Mouse (Mus musculus): Measurements from ENCODE around the gene Tmc8. TPM values are rescaled to one million over a fixed set of nuclear protein-coding genes. Genes with fewer than 3 reads are reported as not detected.
"Not testable (repeated sequence)": the region's sequence is repeated elsewhere in the genome, so short reads cannot be mapped to it uniquely, and the experiment has no call there.

Tmc8 gene
- polyA plus RNA-seq, 1 experiment from 2014 or later = 4.0 TPM

DNA sequence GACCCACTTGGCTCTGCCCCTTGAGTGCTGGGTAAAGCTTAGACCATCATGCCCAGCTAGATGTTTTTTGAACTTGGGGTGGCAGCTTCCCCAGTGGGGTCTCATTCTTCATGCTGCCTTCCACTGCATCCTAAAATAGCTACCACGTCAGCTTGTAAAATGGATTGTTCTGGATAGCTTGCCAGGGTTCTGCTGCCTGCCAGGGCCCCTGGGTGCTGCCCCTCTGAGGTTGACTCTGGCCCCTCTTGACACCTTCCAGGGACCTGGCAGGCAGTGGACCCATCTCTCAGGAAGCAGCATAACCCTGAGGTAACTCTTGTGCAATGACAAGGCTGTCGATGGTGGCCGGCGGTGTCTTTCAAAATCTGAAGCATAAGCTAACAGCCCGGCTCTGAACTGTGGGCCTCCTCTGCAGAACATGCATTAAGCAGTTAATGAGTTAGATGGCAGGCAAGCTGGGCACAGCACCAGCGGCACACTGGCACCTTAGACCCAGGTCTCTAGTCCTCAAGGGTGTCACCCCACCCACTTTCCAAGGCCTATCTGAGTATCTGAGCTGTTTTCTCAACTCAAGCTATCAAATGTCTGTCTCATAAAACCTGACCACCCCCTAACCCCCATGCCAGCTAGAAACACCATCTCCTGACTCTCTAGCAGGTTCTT, 33.0 kb downstream of the Tmc8 start:
- H3K9me3 ChIP-seq (replicated peaks) = no peaks in the 10 kb centered on the region
- no peak overlapping the region for H3K4me2 ChIP-seq
- no peaks in the 10 kb centered on the region for H3K27me3 ChIP-seq (replicated peaks)
- no peak overlapping the region for H3K27ac ChIP-seq (ENCODE audit: poor library complexity, severe bottlenecking)
- no peak overlapping the region for H3K4me3 ChIP-seq
- WGBS = 88% methylated on average over 6 of the region's 6 CpGs
- H3K4me1 ChIP-seq (replicated peaks) = peaks cover 45% of the 10 kb centered on the region
- no peak overlapping the region for H3K9ac ChIP-seq
- no peak for ATAC-seq (ENCODE audit: insufficient number of reproducible peaks, low FRiP score)
- peaks cover 80% of the 10 kb centered on the region for H3K36me3 ChIP-seq

- Histone ChIP-seq H3K36me3 (peaks cover 91% of the 10 kb centered on the region), H3K4me1 (replicated peaks) (peaks cover 42% of the 10 kb centered on the region)
- not testable (repeated sequence) for H3K27ac ChIP-seq (ENCODE audit: poor library complexity, severe bottlenecking); H3K9me3 ChIP-seq (replicated peaks); H3K27me3 ChIP-seq (replicated peaks); H3K9ac ChIP-seq; H3K4me2 ChIP-seq; H3K4me3 ChIP-seq; ATAC-seq (ENCODE audit: insufficient number of reproducible peaks, low FRiP score)
- WGBS = 77% methylated on average over 9 of the region's 9 CpGs
These were observed 34.0 kb downstream of the Tmc8 start for GRCm38 (mm10) chr11:117815850-117816249.

GRCm38 (mm10) chr11:117816389-117816996, 34.6 kb downstream of the Tmc8 start:
- 91% methylated on average over 13 of the region's 13 CpGs for WGBS
- Histone ChIP-seq H3K9me3 (replicated peaks) (no peaks in the 10 kb centered on the region), H3K4me1 (replicated peaks) (peaks cover 36% of the 10 kb centered on the region)

GRCm38 (mm10) chr11:117819095-117819494, 37.2 kb downstream of the Tmc8 start:
- Histone ChIP-seq H3K36me3 (peaks cover 96% of the 10 kb centered on the region), H3K4me3 (no peak overlapping the region), H3K4me2 (no peak overlapping the region), H3K9ac (peak overlapping the region; percentile 9; the same call in 1 of the 2 replicates), H3K4me1 (replicated peaks) (peaks cover 49% of the 10 kb centered on the region), H3K27me3 (replicated peaks) (no peaks in the 10 kb centered on the region), H3K27ac (ENCODE audit: poor library complexity, severe bottlenecking) (peak overlapping the region; percentile 40; the same call in 1 of the 2 replicates), H3K9me3 (replicated peaks) (no peaks in the 10 kb centered on the region)
- ATAC-seq (ENCODE audit: insufficient number of reproducible peaks, low FRiP score) = no peak
- 68% methylated on average over 8 of the region's 8 CpGs for WGBS

More at GRCm38 (mm10) chr11:117816389-117816996, 34.6 kb downstream of the Tmc8 start:
- no peak overlapping the region for H3K9ac ChIP-seq
- H3K27ac ChIP-seq (ENCODE audit: poor library complexity, severe bottlenecking) = no peak overlapping the region
- H3K27me3 ChIP-seq (replicated peaks) = no peaks in the 10 kb centered on the region
- no peak for ATAC-seq (ENCODE audit: insufficient number of reproducible peaks, low FRiP score)
- H3K36me3 ChIP-seq = peaks cover 97% of the 10 kb centered on the region
- H3K4me3 ChIP-seq = no peak overlapping the region
- H3K4me2 ChIP-seq = no peak overlapping the region

- WGBS = 90% methylated on average over 7 of the region's 7 CpGs
- H3K36me3 ChIP-seq = peaks cover 85% of the 10 kb centered on the region
- no peaks in the 10 kb centered on the region for H3K9me3 ChIP-seq (replicated peaks)
- H3K27me3 ChIP-seq (replicated peaks) = no peaks in the 10 kb centered on the region
- 0 out of 2 replicates have a peak overlapping the region, but pooled peaks have one; percentile 21 for H3K27ac ChIP-seq (ENCODE audit: poor library complexity, severe bottlenecking)
- no peak overlapping the region for H3K4me2 ChIP-seq
- ATAC-seq (ENCODE audit: insufficient number of reproducible peaks, low FRiP score) = no peak
- no peak overlapping the region for H3K9ac ChIP-seq
- H3K4me1 ChIP-seq (replicated peaks) = peaks cover 49% of the 10 kb centered on the region
- no peak overlapping the region for H3K4me3 ChIP-seq
These were observed 38.3 kb downstream of the Tmc8 start for GRCm38 (mm10) chr11:117820173-117820572.

- H3K27ac ChIP-seq (ENCODE audit: poor library complexity, severe bottlenecking) = no peak overlapping the region
- 91% methylated on average over 9 of the region's 9 CpGs for WGBS
- no peak for ATAC-seq (ENCODE audit: insufficient number of reproducible peaks, low FRiP score)
- no peaks in the 10 kb centered on the region for H3K9me3 ChIP-seq (replicated peaks)
- H3K4me3 ChIP-seq = no peak overlapping the region
- no peaks in the 10 kb centered on the region for H3K27me3 ChIP-seq (replicated peaks)
- H3K4me1 ChIP-seq (replicated peaks) = peaks cover 55% of the 10 kb centered on the region
- peaks cover 68% of the 10 kb centered on the region for H3K36me3 ChIP-seq
- H3K9ac ChIP-seq = no peak overlapping the region
- H3K4me2 ChIP-seq = no peak overlapping the region
These were observed 40.0 kb downstream of the Tmc8 start for GRCm38 (mm10) chr11:117821868-117822267.

GRCm38 (mm10) chr11:117822728-117823241, 40.9 kb downstream of the Tmc8 start:
- Histone ChIP-seq H3K4me3 (no peak overlapping the region), H3K27ac (ENCODE audit: poor library complexity, severe bottlenecking) (peak overlapping the region; percentile 34; the same call in 1 of the 2 replicates), H3K9ac (0 out of 2 replicates have a peak overlapping the region, but pooled peaks have one; percentile 1), H3K36me3 (peaks cover 59% of the 10 kb centered on the region), H3K9me3 (replicated peaks) (no peaks in the 10 kb centered on the region), H3K4me2 (0 out of 2 replicates have a peak overlapping the region, but pooled peaks have one; percentile 2), H3K27me3 (replicated peaks) (no peaks in the 10 kb centered on the region), H3K4me1 (replicated peaks) (peaks cover 64% of the 10 kb centered on the region)
- 65% methylated on average over 7 of the region's 7 CpGs for WGBS
- ATAC-seq (ENCODE audit: insufficient number of reproducible peaks, low FRiP score) = no peak

GRCm38 (mm10) chr11:117823411-117823810, 41.5 kb downstream of the Tmc8 start:
- H3K36me3 ChIP-seq = peaks cover 52% of the 10 kb centered on the region
- H3K9me3 ChIP-seq (replicated peaks) = no peaks in the 10 kb centered on the region
- peaks cover 70% of the 10 kb centered on the region for H3K4me1 ChIP-seq (replicated peaks)
- ATAC-seq (ENCODE audit: insufficient number of reproducible peaks, low FRiP score) = no peak
- 0 out of 2 replicates have a peak overlapping the region, but pooled peaks have one; percentile 1 for H3K9ac ChIP-seq
- 90% methylated on average over 6 of the region's 6 CpGs for WGBS
- H3K4me2 ChIP-seq = 0 out of 2 replicates have a peak overlapping the region, but pooled peaks have one; percentile 92
- H3K27ac ChIP-seq (ENCODE audit: poor library complexity, severe bottlenecking) = peak overlapping the region; percentile 34; the same call in 1 of the 2 replicates
- H3K4me3 ChIP-seq = no peak overlapping the region
- no peaks in the 10 kb centered on the region for H3K27me3 ChIP-seq (replicated peaks)

GRCm38 (mm10) chr11:117824060-117824969, 42.4 kb downstream of the Tmc8 start:
- Histone ChIP-seq H3K4me1 (replicated peaks) (peaks cover 71% of the 10 kb centered on the region), H3K4me3 (peak overlapping the region; percentile 69), H3K36me3 (peaks cover 44% of the 10 kb centered on the region), H3K27me3 (replicated peaks) (no peaks in the 10 kb centered on the region), H3K27ac (ENCODE audit: poor library complexity, severe bottlenecking) (peak overlapping the region; percentile 48), H3K9me3 (replicated peaks) (no peaks in the 10 kb centered on the region), H3K4me2 (peak overlapping the region; percentile 92), H3K9ac (peak overlapping the region; percentile 89)
- peak; percentile 63 for ATAC-seq (ENCODE audit: insufficient number of reproducible peaks, low FRiP score)
- WGBS = 19% methylated on average over 23 of the region's 23 CpGs

DNA sequence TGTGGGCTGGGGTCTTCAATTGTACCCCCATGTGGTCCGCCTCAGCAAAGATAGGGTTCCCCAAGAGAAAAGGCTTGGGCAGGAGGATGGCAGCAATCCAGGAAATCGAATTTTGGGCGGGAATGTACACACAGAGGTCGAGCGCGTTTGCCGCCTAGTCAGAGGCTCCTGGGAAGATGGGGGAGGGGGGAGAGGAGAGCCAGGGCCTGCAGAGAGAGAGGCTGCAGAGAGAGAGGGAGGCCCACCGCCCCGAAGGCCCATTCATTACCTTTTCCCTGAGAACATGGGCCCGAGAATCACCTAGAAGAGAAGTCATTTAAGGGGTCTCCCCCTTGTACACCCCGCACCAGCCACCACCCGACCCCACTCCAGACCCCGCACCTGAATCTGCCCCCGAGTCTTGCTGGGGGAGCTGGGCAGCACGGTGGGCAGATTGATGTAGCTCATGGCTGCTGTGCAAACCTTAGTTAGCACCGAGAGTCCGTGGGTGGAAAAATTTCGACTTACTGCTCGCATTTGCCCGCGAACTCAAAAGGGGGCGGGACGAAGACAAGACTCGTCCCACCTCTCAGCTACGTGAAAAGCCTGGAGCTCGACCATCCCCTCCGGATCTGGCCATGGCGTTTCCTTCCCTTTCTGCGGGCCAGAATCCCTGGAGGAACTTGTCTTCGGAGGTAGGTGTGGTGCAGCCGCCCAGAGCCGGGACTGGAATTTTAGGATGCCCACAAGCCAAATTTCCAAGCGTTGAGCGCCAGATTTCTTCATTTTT, 43.6 kb downstream of the Tmc8 start, which contains the start of the genes Afmid and Tk1:
TSS of gene Afmid (plus strand) at position 592 of the 769 bp plus-strand sequence.
TSS of gene Tk1 (minus strand) at position 760 of the 769 bp plus-strand sequence.
- H3K4me3 ChIP-seq = peak within 1 kb of the TSS; percentile 69
- peaks cover 32% of the 10 kb centered on the region for H3K36me3 ChIP-seq
- ATAC-seq (ENCODE audit: insufficient number of reproducible peaks, low FRiP score) = peak; percentile 55
- peak within 1 kb of the TSS; percentile 94 for H3K27ac ChIP-seq (ENCODE audit: poor library complexity, severe bottlenecking)
- H3K4me2 ChIP-seq = peak within 1 kb of the TSS; percentile 92
- WGBS = under 1% methylated on average over 34 of the region's 34 CpGs
- no peaks in the 10 kb centered on the region for H3K9me3 ChIP-seq (replicated peaks)
- no peaks in the 10 kb centered on the region for H3K27me3 ChIP-seq (replicated peaks)
- peaks cover 77% of the 10 kb centered on the region for H3K4me1 ChIP-seq (replicated peaks)
- peak within 1 kb of the TSS; percentile 89 for H3K9ac ChIP-seq
